Mouse (Mus musculus): ENCODE data around the gene B2m.

Gene B2m

GRCm38 (mm10) chr2:122194509-122194929, 47.0 kb downstream of the B2m start:
- no peak for DNase-seq (ENCODE audit: low spot score)

GRCm38 (mm10) chr2:122201501-122201900, 54.0 kb downstream of the B2m start:
- no peak for DNase-seq (ENCODE audit: low spot score)

Measured in urinary bladder, postnatal 10 days (tissue).